Mouse (Mus musculus) cerebellum, adult 8-10 months (tissue): ENCODE results near the gene Ghr.

ENCODE experiments used
- DNase-seq: peaks from one replicate; pipeline ENCODE4 v3.0.0; 2022

Gene Ghr

DNA sequence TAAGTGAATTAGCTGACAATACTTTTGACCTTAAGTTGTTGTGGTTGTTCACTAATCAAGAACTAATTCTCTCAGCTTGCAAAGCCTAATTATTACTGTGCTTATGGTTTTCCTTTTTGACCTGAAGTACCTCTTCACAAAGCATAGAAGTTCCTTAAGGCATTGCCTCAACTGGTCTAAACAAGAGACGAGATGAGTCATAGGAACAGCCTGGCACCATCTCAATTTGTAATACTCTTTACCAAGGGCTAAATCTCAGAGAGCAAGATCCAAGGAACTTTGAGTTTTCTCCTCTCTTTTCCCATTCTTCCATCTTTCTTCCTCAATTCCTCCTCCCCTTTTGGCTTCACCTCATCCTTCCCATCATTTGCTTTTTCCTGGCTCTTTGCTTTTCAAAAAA is 69.3 kb downstream of the Ghr start:
- no peak for DNase-seq

GRCm38 (mm10) chr15:3512380-3512779 is 70.9 kb downstream of the Ghr start:
- DNase-seq: no peak

GRCm38 (mm10) chr15:3511639-3512171 is 71.6 kb downstream of the Ghr start:
- no peak for DNase-seq

DNA sequence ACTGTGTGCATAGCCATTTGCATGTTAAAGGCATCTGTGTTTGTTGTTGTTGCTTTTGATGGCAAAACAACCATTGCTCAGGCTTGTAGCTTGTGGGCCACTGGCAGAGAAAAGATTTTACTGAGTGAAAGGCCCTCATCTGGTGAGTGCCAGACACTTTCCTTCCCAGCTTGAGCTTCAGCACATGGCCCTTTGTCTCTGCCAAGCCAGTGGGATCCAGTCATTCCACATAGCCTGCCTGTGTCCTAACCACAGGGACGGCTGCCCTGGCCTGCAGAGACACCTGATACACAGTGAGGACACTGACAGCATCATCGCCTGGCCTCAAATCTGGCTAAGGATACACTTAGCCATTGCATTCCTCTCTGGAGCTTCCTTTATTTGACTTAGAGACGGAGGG is 74.2 kb downstream of the Ghr start:
- DNase-seq: no peak

DNA sequence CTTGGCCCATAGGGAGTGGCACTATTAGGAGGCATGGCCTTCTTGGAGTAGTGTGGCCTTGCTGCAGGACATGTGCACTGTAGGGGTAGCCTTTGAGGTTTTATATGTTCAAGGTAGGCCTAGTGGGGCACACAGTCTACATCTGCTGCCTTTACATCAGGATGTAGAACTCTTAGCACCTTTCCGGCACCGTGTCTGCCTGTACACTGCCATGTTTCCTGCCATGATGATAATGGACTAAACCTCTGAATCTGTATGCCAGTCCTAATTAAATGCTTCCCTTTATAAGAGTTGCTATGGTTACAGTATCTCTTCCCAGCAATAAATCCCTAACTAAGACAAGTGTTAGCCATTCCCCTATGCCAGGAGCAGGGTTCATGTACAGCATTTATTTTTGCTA is 76.0 kb downstream of the Ghr start:
- DNase-seq: no peak

DNA sequence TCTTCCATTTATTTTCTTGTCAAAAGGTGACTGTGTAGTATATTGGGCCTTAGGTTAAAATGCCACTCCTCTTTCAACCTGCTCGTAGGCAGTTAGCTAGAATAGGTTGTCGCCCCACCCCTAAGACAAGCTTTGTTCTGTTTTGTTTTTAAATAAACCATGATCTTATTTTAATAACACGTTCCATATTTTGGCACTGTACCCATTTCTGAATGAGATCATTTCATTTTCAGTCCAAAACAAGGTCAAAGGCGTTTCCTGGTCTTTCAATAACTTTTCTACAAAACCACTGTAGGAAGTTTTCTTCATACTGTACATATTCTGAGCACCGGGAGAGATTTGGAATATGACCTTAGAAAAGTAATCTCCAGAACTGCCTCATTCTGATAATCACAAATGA is 78.6 kb downstream of the Ghr start:
- no peak for DNase-seq

GRCm38 (mm10) chr15:3501683-3502082 is 81.6 kb downstream of the Ghr start:
- no peak for DNase-seq

DNA sequence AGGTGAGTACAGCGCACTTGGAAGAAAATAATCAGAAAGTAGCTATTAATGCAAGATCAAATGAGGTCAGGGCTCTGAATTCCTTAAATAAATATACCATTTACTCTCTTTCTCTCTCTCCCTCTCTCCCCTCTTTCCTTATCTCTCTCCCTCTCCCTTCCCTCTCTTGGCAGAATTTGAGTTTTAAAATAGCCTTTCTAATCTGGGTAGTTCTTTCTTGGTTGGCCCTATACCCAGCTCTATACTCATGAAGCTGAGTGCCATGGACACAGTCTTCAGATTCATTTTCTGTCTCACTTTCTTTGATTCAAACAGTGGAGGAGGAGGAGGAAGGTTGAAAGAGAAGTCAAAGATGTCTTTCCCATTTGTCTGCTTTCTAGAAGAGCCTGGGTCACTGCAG is 84.3 kb downstream of the Ghr start:
- no peak for DNase-seq

- no peak for DNase-seq
Measured at GRCm38 (mm10) chr15:3497946-3498580, 85.2 kb downstream of the Ghr start.

GRCm38 (mm10) chr15:3490868-3491267 is 92.4 kb downstream of the Ghr start:
- DNase-seq: no peak

DNA sequence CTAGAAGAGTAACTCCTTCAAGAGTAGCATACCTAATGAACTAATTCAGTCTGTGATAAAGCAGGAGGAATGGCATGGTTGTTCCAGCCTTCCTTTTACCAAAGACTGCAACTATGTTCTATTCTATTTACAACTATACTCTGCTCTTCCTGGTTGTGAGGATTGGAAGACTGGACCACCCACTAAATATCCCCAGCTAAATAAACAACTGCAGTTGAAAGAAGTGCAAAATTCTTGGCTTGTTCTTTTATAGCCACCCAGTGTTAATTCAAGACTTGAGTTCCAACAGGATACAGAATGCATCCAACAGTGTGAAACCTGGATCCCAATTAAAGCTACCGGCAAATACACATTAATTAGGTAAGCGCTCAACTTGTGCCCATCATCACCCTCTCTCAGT is 93.3 kb downstream of the Ghr start:
- no peak for DNase-seq

- no peak for DNase-seq
Measured at GRCm38 (mm10) chr15:3489180-3489579, 94.1 kb downstream of the Ghr start.

GRCm38 (mm10) chr15:3488601-3489000 is 94.7 kb downstream of the Ghr start:
- no peak for DNase-seq

GRCm38 (mm10) chr15:3486691-3487090 is 96.6 kb downstream of the Ghr start:
- DNase-seq: no peak

DNA sequence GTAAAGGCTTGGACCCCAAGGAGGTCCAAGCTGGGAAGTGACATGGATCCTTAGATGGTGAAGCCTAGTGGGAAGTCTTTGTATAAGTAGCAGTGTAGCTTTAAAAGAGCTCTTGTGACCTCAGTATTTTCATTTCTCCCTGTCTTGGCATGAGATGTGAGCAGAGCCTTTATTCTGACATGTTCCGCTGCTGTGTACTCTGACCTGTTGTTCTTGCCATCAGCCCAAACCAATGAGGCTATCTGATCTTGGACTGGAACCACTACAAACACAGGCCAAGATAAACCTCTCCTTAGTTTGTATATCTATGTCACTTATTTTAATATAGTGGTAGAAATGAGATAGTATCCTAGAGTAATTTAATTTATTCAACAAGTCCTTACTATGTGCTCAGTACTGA is 97.9 kb downstream of the Ghr start:
- DNase-seq: no peak

GRCm38 (mm10) chr15:3483451-3483850 is 99.8 kb downstream of the Ghr start:
- no peak for DNase-seq

- no peak for DNase-seq
Measured at GRCm38 (mm10) chr15:3469230-3469629, 114.1 kb downstream of the Ghr start.

GRCm38 (mm10) chr15:3466608-3467007 is 116.7 kb downstream of the Ghr start:
- no peak for DNase-seq

GRCm38 (mm10) chr15:3464754-3465153 is 118.5 kb downstream of the Ghr start:
- no peak for DNase-seq

- DNase-seq: no peak
Measured at GRCm38 (mm10) chr15:3456543-3456942, 126.7 kb downstream of the Ghr start.

DNA sequence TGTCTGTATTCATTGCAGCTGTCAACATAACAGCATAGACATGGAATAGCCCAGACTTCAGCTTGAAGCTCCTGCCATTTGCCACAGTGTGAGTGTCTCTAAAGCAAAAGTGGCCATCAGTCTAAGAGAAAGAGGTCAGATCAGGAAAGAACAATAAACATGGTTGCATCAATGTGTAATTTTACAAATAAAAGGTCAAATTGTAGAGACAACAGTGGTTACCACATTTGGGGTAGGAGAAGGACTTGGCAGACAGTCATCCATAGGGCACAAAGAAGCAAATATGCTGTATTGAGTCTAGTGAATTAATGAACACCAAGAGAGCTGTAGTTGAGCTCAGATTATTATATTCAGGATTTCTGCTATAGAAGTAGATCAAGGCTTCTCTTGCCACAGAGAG is 127.7 kb downstream of the Ghr start:
- DNase-seq: no peak

DNA sequence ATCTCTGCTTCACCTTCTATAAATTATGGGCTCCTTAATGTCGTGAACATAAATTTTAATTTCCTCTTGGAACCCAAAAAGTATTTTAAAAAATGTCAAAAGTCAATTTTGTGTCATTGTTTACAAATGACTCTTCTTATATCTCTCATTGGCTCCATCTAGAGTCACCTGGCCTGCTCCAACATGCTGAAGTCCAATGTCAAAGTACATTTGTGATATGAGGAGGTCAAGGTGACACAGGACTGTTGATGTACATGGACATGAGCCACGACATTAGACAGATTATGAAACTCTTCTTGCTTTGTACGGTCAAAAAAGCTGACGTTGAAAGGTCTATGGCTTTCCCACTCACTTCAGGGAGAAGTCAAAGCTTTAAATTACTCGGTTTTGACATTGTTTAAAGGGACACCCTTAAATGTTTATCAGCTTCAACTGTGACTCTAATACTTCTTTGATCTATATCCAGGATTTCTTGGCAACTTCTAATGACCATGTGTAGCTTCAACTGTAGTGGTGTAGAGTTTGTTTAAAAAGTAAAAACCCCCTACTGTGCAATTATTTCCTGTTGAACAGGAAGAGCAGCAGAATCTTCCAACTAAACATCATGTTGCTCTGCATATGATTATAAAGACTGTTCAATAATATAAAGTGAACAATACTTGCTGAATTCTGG is 131.1 kb downstream of the Ghr start:
- no peak for DNase-seq

- DNase-seq: no peak
Measured at GRCm38 (mm10) chr15:3449564-3449963, 133.7 kb downstream of the Ghr start.

- no peak for DNase-seq
Measured at GRCm38 (mm10) chr15:3445285-3445909, 137.9 kb downstream of the Ghr start.
